Comparison of ENCODE assay signal across 9 mouse cellular contexts in the genomic region with DNA sequence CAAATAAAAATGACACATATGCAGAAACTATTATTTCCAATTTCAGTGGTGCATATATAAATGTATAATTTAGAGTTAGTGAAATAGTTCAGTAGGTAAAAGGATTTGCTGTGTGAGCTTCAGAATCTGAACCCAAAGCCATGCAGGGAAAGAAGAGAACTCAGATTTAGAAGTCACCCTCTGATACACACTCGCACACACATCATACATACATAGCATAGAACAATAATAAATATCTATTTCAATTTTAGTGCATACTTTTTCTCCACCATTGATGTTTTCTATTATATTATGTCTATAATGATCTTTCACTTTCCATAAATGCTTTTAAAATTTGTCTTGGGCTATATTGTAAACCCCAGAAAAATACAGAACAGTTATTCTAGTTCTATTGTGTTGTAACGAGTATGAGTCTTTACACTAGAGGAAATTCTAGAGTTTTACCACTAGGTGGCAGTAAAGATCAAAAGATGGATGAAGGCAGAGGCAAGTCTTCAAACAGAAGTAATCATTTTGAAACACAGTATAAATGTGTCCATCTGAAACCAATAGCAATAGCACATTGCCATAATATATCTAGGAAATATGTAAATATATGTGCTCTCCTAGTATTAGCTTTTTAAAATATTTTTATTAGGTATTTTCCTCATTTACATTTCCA. TPM values are rescaled to one million over a fixed set of nuclear protein-coding genes. Genes with fewer than 3 reads are reported as not detected.
DNase-seq lines count a peak whose midpoint lies in the region; ATAC-seq and TF ChIP-seq lines count a peak whose summit lies in the region.
"Had no signal": no experiment of that assay in that cellular context is flagged by ENCODE, and none has a peak within 500 bp of the region (broad histone marks: within the 10 kb centered on the region; RNA-seq: fewer than 3 reads in every experiment).

No protein-coding gene starts in this region.

- DNase-seq in layer of hippocampus, adult 2 months (ENCODE audit: low spot score in 2 of 2), result peak in 1 of 2 experiments; percentile 4
- DNase-seq in layer of hippocampus, postnatal 10 days (ENCODE audit: low spot score in 2 of 2), result no peak
- peak; percentile 48 for DNase-seq in ZHBTc4 (ENCODE audit: low read depth, low spot score)
- no peak for DNase-seq in yolk sac, embryonic 10.5 days (ENCODE audit: low spot score)
- DNase-seq in heart, adult 11 months, result no peak
- DNase-seq in heart, postnatal 10 days, result no peak

- intact Hi-C loops in heart, postnatal 10 days (cut with DNase I), result loop anchor here (1.0 to 10.0 kb wide), 2 partner anchors 72 to 403 kb away; no protein-coding TSS in a partner anchor

- H3K4me3 ChIP-seq in layer of hippocampus, adult 2 months, result no peak overlapping the region
- H3K4me3 ChIP-seq in hindbrain, embryonic 13.5 days, result no peak overlapping the region
- H3K4me3 ChIP-seq: megakaryocyte, embryonic 14.5 days had no signal

- no peaks in the 10 kb centered on the region for H3K4me1 ChIP-seq in hindbrain, embryonic 13.5 days (replicated peaks)

- H3K9ac ChIP-seq in hindbrain, embryonic 13.5 days, result no peak overlapping the region

- H3K27me3 ChIP-seq in hindbrain, embryonic 13.5 days, result no peaks in the 10 kb centered on the region
- H3K27me3 ChIP-seq: megakaryocyte, embryonic 14.5 days had no signal

- H3K9me3 ChIP-seq in hindbrain, embryonic 13.5 days, result no peaks in the 10 kb centered on the region
- H3K9me3 ChIP-seq: megakaryocyte, embryonic 14.5 days had no signal

- H3K4me2 ChIP-seq in hindbrain, embryonic 13.5 days, result no peak overlapping the region

- 49% methylated on average over 2 of the region's 2 CpGs for WGBS in hindbrain, embryonic 13.5 days

- ATAC-seq in hindbrain, embryonic 13.5 days (ENCODE audit: low FRiP score), result peak; percentile 84
- peak; percentile 76 for ATAC-seq in monocyte, adult 5-6 weeks (replicated peaks; ENCODE audit: insufficient number of reproducible peaks, low FRiP score, low TSS enrichment, poor library complexity, severe bottlenecking)

- H3K36me3 ChIP-seq in hindbrain, embryonic 13.5 days, result no peaks in the 10 kb centered on the region

- peak; percentile 85 for TF ChIP-seq CTCF in layer of hippocampus, adult 2 months (conservative IDR thresholded peaks at IDR 0.05)

- H3K27ac ChIP-seq in layer of hippocampus, adult 2 months, result no peak overlapping the region
- H3K27ac ChIP-seq in hindbrain, embryonic 13.5 days, result no peak overlapping the region

RNA-seq across cellular contexts. Expression of gene Anxa1, which starts 28.7 kb away (rescaled TPM):
- total RNA-seq in layer of hippocampus, adult 2 months (2021), result under 1 TPM; 0.71 to 1.00 TPM
- 1 to 10 TPM; 1.8 to 2.2 TPM for total RNA-seq in layer of hippocampus, postnatal 10 days (2021)
- polyA plus RNA-seq in hindbrain, embryonic 13.5 days (2015; fragmentation: Nextera tagmentation; extraction: Ambion mirVana), result 8.4 and 9.5 TPM in 2 replicates
- 354 to 449 TPM (median 418 TPM) in 3 replicates for total RNA-seq in monocyte, adult 5-6 weeks (2017)
- 10 to 100 TPM; 33.7 to 35.6 TPM for total RNA-seq in heart, postnatal 10 days (2021)
